Mouse (Mus musculus): ENCODE measurements at regions not wholly inside any gene's neighbourhood (a gene's known extent, or its start where the extent isn't known, plus 50 kb on each side); places are given as distances from the start of the nearest gene placed in this dataset.

GRCm38 (mm10) chr9:85114234-85114633, 198.3 kb upstream of the Gm11114 start:
- TF ChIP-seq CHD2 (IDR thresholded peaks at IDR 0.05; ENCODE audit: low read depth, low read length) (no peak), ZNF384 (IDR thresholded peaks at IDR 0.05; ENCODE audit: low read depth, low read length) (no peak), MAFK (IDR thresholded peaks at IDR 0.05; ENCODE audit: insufficient read depth, low read depth, low read length) (no peak), ZC3H11A (IDR thresholded peaks at IDR 0.05; ENCODE audit: borderline replicate concordance, low read depth, low read length) (no peak)
